Mouse (Mus musculus) right cerebral cortex, postnatal 14 days (tissue): ENCODE measurements at regions not wholly inside any gene's neighbourhood (a gene's known extent, or its start where the extent isn't known, plus 50 kb on each side); places are given as distances from the start of the nearest gene placed in this dataset.

Source experiments
- DNase-seq: peaks from one replicate; pipeline ENCODE4 v3.0.0; 2022

GRCm38 (mm10) chr12:19387706-19388105 is 566.6 kb upstream of the Gm21863 start:
- peak; percentile 15 for DNase-seq
